7 mouse cellular contexts compared by ENCODE assay signal in the genomic region with DNA sequence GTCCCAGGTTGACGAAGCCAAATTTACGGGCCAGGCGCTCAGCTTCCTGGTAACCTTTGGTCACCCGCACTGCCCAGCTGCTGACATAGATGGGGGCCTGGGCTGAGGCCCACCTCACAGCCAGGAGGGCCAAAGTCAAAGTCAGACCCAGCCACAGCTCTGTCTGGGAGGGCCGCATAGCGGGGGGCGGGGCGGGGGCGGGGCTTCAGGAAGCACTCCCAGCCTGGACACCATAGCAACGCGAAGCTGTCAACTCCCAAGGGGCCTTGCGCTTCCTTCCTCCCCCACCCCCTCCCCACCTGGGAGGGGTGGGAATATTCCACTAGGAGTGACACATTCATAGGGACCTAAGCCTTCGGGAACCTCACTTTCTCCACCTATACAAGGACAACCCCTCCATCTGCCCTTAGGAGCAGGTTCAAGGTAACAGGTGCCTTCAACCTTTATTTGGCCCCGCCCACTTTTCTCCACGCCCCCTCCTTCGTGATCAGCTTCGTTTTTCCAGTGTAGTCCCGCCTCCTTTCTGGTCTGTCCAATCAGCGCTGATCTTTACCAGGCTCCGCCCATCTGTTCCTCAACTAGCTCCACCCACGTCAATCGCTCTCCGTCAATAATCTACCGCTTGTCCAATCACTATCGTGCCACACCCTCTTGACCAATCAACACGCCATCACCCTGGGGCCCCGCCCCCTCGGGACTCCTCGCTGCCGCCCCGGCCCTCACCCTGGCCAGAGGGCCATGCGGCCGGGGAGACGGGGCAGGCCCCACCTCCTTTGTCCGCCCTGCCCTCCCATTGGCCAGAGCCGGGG. TPM values are rescaled to one million over a fixed set of nuclear protein-coding genes. Genes with fewer than 3 reads are reported as not detected.
DNase-seq lines count a peak whose midpoint lies in the region; ATAC-seq and TF ChIP-seq lines count a peak whose summit lies in the region.

Gene Pcsk4 (minus strand): TSS at position 226 of the 809 bp plus-strand sequence.
Gene Reep6 (plus strand): TSS at position 681 of the 809 bp plus-strand sequence.

- peak within 1 kb of the TSS; percentile 91 for H3K4me2 ChIP-seq in intestine, embryonic 16.5 days (ENCODE audit: low read depth, low read length)
- H3K4me2 ChIP-seq in midbrain, embryonic 12.5 days (replicated peaks): peak within 1 kb of the TSS; percentile 88

- no peaks in the 10 kb centered on the region for H3K36me3 ChIP-seq in intestine, embryonic 16.5 days (ENCODE audit: control insufficient read depth, insufficient read depth, low read length)
- H3K36me3 ChIP-seq in midbrain, embryonic 12.5 days: no peaks in the 10 kb centered on the region
- peaks cover 7% of the 10 kb centered on the region for H3K36me3 ChIP-seq in small intestine, adult 2 months (ENCODE audit: control insufficient read depth, insufficient read depth, low read length)

- intact Hi-C loops in left cerebral cortex, postnatal 36 days (cut with DNase I): no loop called here

- peak within 1 kb of the TSS; percentile 65 for H3K4me3 ChIP-seq in intestine, embryonic 16.5 days (ENCODE audit: low read length)
- H3K4me3 ChIP-seq in midbrain, embryonic 12.5 days: peak within 1 kb of the TSS; percentile 49
- H3K4me3 ChIP-seq in small intestine, adult 2 months (ENCODE audit: low read depth, low read length): peak within 1 kb of the TSS; percentile 87

- TF ChIP-seq CTCF in small intestine, adult 2 months (IDR thresholded peaks at IDR 0.05; ENCODE audit: extremely low read depth, insufficient read length, insufficient replicate concordance, low read depth, low read length): no peak

- peak; percentile 85 for ATAC-seq in intestine, embryonic 16.5 days
- ATAC-seq in midbrain, embryonic 12.5 days (ENCODE audit: low FRiP score, low read depth): peak; percentile 95

- DNase-seq in adrenal gland, adult 8-10 months: peak; percentile 98
- DNase-seq in embryo, embryonic 9.5 days (ENCODE audit: extremely low spot score): peak; percentile 99
- peak; percentile 94 to 95 for DNase-seq in gastrocnemius, postnatal 4 days (ENCODE audit: low spot score in 2 of 2)
- DNase-seq in left cerebral cortex, postnatal 36 days (ENCODE audit: low spot score in 2 of 2): peak; percentile 92 to 94

- peak within 1 kb of the TSS; percentile 74 for H3K9ac ChIP-seq in intestine, embryonic 16.5 days (ENCODE audit: low read depth, low read length)
- peak within 1 kb of the TSS; percentile 51 for H3K9ac ChIP-seq in midbrain, embryonic 12.5 days (replicated peaks)

- H3K4me1 ChIP-seq in intestine, embryonic 16.5 days (ENCODE audit: control insufficient read depth, insufficient read depth, low read length): peaks cover 23% of the 10 kb centered on the region; the same call in 1 of the 2 replicates
- peaks cover 15% of the 10 kb centered on the region for H3K4me1 ChIP-seq in midbrain, embryonic 12.5 days
- peaks cover 30% of the 10 kb centered on the region for H3K4me1 ChIP-seq in small intestine, adult 2 months (ENCODE audit: control insufficient read depth, insufficient read depth, insufficient read length, low read length)

- peak within 1 kb of the TSS; percentile 83 for H3K27ac ChIP-seq in intestine, embryonic 16.5 days (ENCODE audit: low read length)
- H3K27ac ChIP-seq in midbrain, embryonic 12.5 days (replicated peaks): 0 out of 2 replicates have a peak within 1 kb of the TSS, but pooled peaks have one; percentile 46
- H3K27ac ChIP-seq in small intestine, adult 2 months (ENCODE audit: insufficient read depth, low read depth, low read length): peak within 1 kb of the TSS; percentile 97

- TF ChIP-seq POLR2A in small intestine, adult 2 months (IDR thresholded peaks at IDR 0.05; ENCODE audit: low read depth, low read length): no peak

- no peaks in the 10 kb centered on the region for H3K9me3 ChIP-seq in intestine, embryonic 16.5 days (ENCODE audit: control insufficient read depth, low read length)
- no peaks in the 10 kb centered on the region for H3K9me3 ChIP-seq in midbrain, embryonic 12.5 days

- 6% methylated on average over 36 of the region's 36 CpGs for WGBS in intestine, embryonic 16.5 days
- WGBS in midbrain, embryonic 12.5 days: 5% methylated on average over 36 of the region's 36 CpGs
- WGBS in small intestine, adult 2 months: 3% methylated on average over 36 of the region's 36 CpGs

- H3K27me3 ChIP-seq in intestine, embryonic 16.5 days (replicated peaks; ENCODE audit: control insufficient read depth, insufficient read depth, low read length): no peaks in the 10 kb centered on the region
- H3K27me3 ChIP-seq in midbrain, embryonic 12.5 days: peaks cover 49% of the 10 kb centered on the region
- H3K27me3 ChIP-seq in small intestine, adult 2 months (ENCODE audit: control insufficient read depth, insufficient read depth, low read length): no peaks in the 10 kb centered on the region

RNA-seq across cellular contexts. Expression of gene Pcsk4, which starts in this region (rescaled TPM):
- total RNA-seq in adrenal gland, adult 8-10 months (2022): 1 to 10 TPM; 3.5 to 8.2 (median 5.8) TPM
- 1 to 10 TPM; 1.0 to 1.5 TPM for total RNA-seq in gastrocnemius, postnatal 4 days (2021)
- 10.8 and 12.9 TPM in 2 replicates for polyA plus RNA-seq in intestine, embryonic 16.5 days (2015; fragmentation: Nextera tagmentation; extraction: Ambion mirVana)
- 1 to 10 TPM; 4.9 to 6.2 TPM for total RNA-seq in left cerebral cortex, postnatal 36 days (2021)
- 2.4 and 3.7 TPM in 2 replicates for polyA plus RNA-seq in midbrain, embryonic 12.5 days (2016; fragmentation: Nextera tagmentation; extraction: Ambion mirVana)
- polyA plus RNA-seq in small intestine, adult 2 months (2012; rRNA removed): 18.0 and 27.0 TPM in 2 replicates

RNA-seq across cellular contexts. Expression of gene Reep6, which starts in this region (rescaled TPM):
- 1 to 10 TPM; 5.1 to 6.6 (median 5.9) TPM for total RNA-seq in adrenal gland, adult 8-10 months (2022)
- total RNA-seq in gastrocnemius, postnatal 4 days (2021): 1 to 10 TPM; 2.7 to 4.1 TPM
- 255 and 314 TPM in 2 replicates for polyA plus RNA-seq in intestine, embryonic 16.5 days (2015; fragmentation: Nextera tagmentation; extraction: Ambion mirVana)
- total RNA-seq in left cerebral cortex, postnatal 36 days (2021): 10 to 100 TPM; 10.6 to 11.5 TPM
- polyA plus RNA-seq in midbrain, embryonic 12.5 days (2016; fragmentation: Nextera tagmentation; extraction: Ambion mirVana): 3.1 and 4.3 TPM in 2 replicates
- polyA plus RNA-seq in small intestine, adult 2 months (2012; rRNA removed): 186 and 287 TPM in 2 replicates

Comparison
In these comparisons a context has a peak if more than half of its experiments do, and no peak if none do; other contexts are left out.
1. Peak in every context shown above with its lines: DNase-seq, ATAC-seq, H3K4me3 ChIP-seq and H3K27ac ChIP-seq.
2. RNA of gene Reep6 (polyA plus RNA-seq): 186 to 287 TPM in small intestine, adult 2 months and 255 to 314 TPM in intestine, embryonic 16.5 days; 3.1 to 4.3 TPM in midbrain, embryonic 12.5 days; every median in the first group is over 10 times any median in the second.
3. H3K27ac ChIP-seq: peak in every context shown above with its lines; median percentile 97 in small intestine, adult 2 months; 83 in intestine, embryonic 16.5 days; 46 in midbrain, embryonic 12.5 days.